Mouse (Mus musculus) midbrain, embryonic 12.5 days (tissue): ENCODE measurements around the gene Ccdc6. TPM values are rescaled to one million over a fixed set of nuclear protein-coding genes. Genes with fewer than 3 reads are reported as not detected.

Experiments used
- ATAC-seq: fragments of 200-750 bp; cut with Nextera tagmentation; 2 replicates; pipeline ENCODE4 v1.8.0; 2017; ENCODE audit warnings: low read depth, moderate TSS enrichment, moderate library complexity; ENCODE audit not compliant: low FRiP score
- H3K27ac ChIP-seq: fragments of 300-500 bp; sonication (generic); replicated peaks from 2 replicates; pipeline ENCODE4 v1.5.1; 2016; ENCODE audit warnings: mild to moderate bottlenecking
- H3K27me3 ChIP-seq: fragments of 300-500 bp; sonication (generic); 2 replicates; pipeline ENCODE4 v1.6.1; 2016; ENCODE audit warnings: mild to moderate bottlenecking
- H3K36me3 ChIP-seq: fragments of 300-500 bp; sonication (generic); 2 replicates; pipeline ENCODE4 v1.6.1; 2016
- H3K4me1 ChIP-seq: fragments of 300-500 bp; sonication (generic); 2 replicates; pipeline ENCODE4 v1.6.1; 2016
- H3K4me2 ChIP-seq: fragments of 300-500 bp; sonication (generic); replicated peaks from 2 replicates; pipeline ENCODE4 v1.6.1; 2016; ENCODE audit warnings: mild to moderate bottlenecking, moderate library complexity
- H3K4me3 ChIP-seq: fragments of 300-500 bp; sonication (generic); 2 replicates; pipeline ENCODE4 v1.5.1; 2016; ENCODE audit warnings: mild to moderate bottlenecking
- H3K9ac ChIP-seq: fragments of 300-500 bp; sonication (generic); replicated peaks from 2 replicates; pipeline ENCODE4 v1.6.1; 2016; ENCODE audit warnings: mild to moderate bottlenecking, moderate library complexity
- H3K9me3 ChIP-seq: fragments of 300-500 bp; sonication (generic); 2 replicates; pipeline ENCODE4 v1.6.1; 2016; ENCODE audit warnings: mild to moderate bottlenecking
- WGBS: fragments of 180-500 bp; shearing (Covaris S2); methylation state at CpG from one replicate; pipeline ENCODE4 v1.1.7; 2016; 5-methylcytosine and 5-hydroxymethylcytosine counted together
- polyA plus RNA-seq: library from polyadenylated mRNA; unstranded; fragments of >200 nt; fragmentation: Nextera tagmentation; extraction: Ambion mirVana; gene quantifications from 2 replicates; pipeline ENCODE4 v1.2.1, GENCODE M21; 2016

The Ccdc6 gene
- polyA plus RNA-seq, 1 experiment from 2014 or later = 16.2 TPM

- Histone ChIP-seq H3K9ac (no peak overlapping the region), H3K27me3 (no peaks in the 10 kb centered on the region), H3K36me3 (peaks cover 20% of the 10 kb centered on the region), H3K4me2 (no peak overlapping the region), H3K4me3 (no peak overlapping the region), H3K27ac (no peak overlapping the region), H3K9me3 (no peaks in the 10 kb centered on the region), H3K4me1 (peaks cover 6% of the 10 kb centered on the region; the same call in 1 of the 2 replicates)
- 91% methylated on average over 11 of the region's 11 CpGs for WGBS
- no peak for ATAC-seq
These were observed 84.5 kb downstream of the Ccdc6 start for GRCm38 (mm10) chr10:70181279-70181972.

- H3K4me2 ChIP-seq = no peak overlapping the region
- no peak overlapping the region for H3K4me3 ChIP-seq
- no peak overlapping the region for H3K9ac ChIP-seq
- ATAC-seq = no peak
- peaks cover 20% of the 10 kb centered on the region for H3K36me3 ChIP-seq
- H3K27me3 ChIP-seq = no peaks in the 10 kb centered on the region
- 71% methylated on average over 15 of the region's 15 CpGs for WGBS
- H3K9me3 ChIP-seq = no peaks in the 10 kb centered on the region
- H3K4me1 ChIP-seq = peaks cover 6% of the 10 kb centered on the region; the same call in 1 of the 2 replicates
- no peak overlapping the region for H3K27ac ChIP-seq
These were observed 86.5 kb downstream of the Ccdc6 start for GRCm38 (mm10) chr10:70183210-70184080.

- 0 out of 2 replicates have a peak, but pooled peaks have one; percentile 2 for ATAC-seq
- H3K27me3 ChIP-seq = no peaks in the 10 kb centered on the region
- no peak overlapping the region for H3K9ac ChIP-seq
- WGBS = 80% methylated on average over 9 of the region's 9 CpGs
- H3K4me1 ChIP-seq = peaks cover 6% of the 10 kb centered on the region; the same call in 1 of the 2 replicates
- H3K9me3 ChIP-seq = no peaks in the 10 kb centered on the region
- peaks cover 34% of the 10 kb centered on the region for H3K36me3 ChIP-seq
- H3K27ac ChIP-seq = no peak overlapping the region
- H3K4me3 ChIP-seq = no peak overlapping the region
- no peak overlapping the region for H3K4me2 ChIP-seq
These were observed 89.2 kb downstream of the Ccdc6 start for GRCm38 (mm10) chr10:70186136-70186535.

- Histone ChIP-seq H3K36me3 (peaks cover 38% of the 10 kb centered on the region), H3K4me1 (peaks cover 6% of the 10 kb centered on the region; the same call in 1 of the 2 replicates), H3K9me3 (no peaks in the 10 kb centered on the region), H3K4me3 (no peak overlapping the region), H3K27ac (no peak overlapping the region), H3K9ac (no peak overlapping the region), H3K27me3 (no peaks in the 10 kb centered on the region), H3K4me2 (no peak overlapping the region)
- WGBS = 88% methylated on average over 7 of the region's 7 CpGs
- no peak for ATAC-seq
These were observed 89.7 kb downstream of the Ccdc6 start for GRCm38 (mm10) chr10:70186586-70186985.

- Histone ChIP-seq H3K27me3 (no peaks in the 10 kb centered on the region), H3K36me3 (peaks cover 59% of the 10 kb centered on the region), H3K27ac (no peak overlapping the region), H3K4me1 (no peaks in the 10 kb centered on the region), H3K9ac (no peak overlapping the region), H3K4me2 (no peak overlapping the region), H3K4me3 (no peak overlapping the region), H3K9me3 (no peaks in the 10 kb centered on the region)
- WGBS = 80% methylated on average over 13 of the region's 13 CpGs
- no peak for ATAC-seq
These were observed 92.9 kb downstream of the Ccdc6 start for GRCm38 (mm10) chr10:70189864-70190263.

GRCm38 (mm10) chr10:70194283-70194682 lies 97.4 kb downstream of the Ccdc6 start:
- Histone ChIP-seq H3K4me3 (no peak overlapping the region), H3K36me3 (peaks cover 35% of the 10 kb centered on the region), H3K9me3 (no peaks in the 10 kb centered on the region), H3K27me3 (no peaks in the 10 kb centered on the region), H3K9ac (no peak overlapping the region), H3K27ac (no peak overlapping the region), H3K4me1 (no peaks in the 10 kb centered on the region), H3K4me2 (no peak overlapping the region)
- no peak for ATAC-seq
- 73% methylated on average over 9 of the region's 9 CpGs for WGBS

- Histone ChIP-seq H3K36me3 (peaks cover 25% of the 10 kb centered on the region), H3K4me2 (no peak overlapping the region), H3K4me3 (no peak overlapping the region), H3K9me3 (no peaks in the 10 kb centered on the region), H3K4me1 (no peaks in the 10 kb centered on the region), H3K27ac (no peak overlapping the region), H3K9ac (no peak overlapping the region), H3K27me3 (no peaks in the 10 kb centered on the region)
- WGBS = 81% methylated on average over 7 of the region's 7 CpGs
- ATAC-seq = no peak
These were observed 98.4 kb downstream of the Ccdc6 start for GRCm38 (mm10) chr10:70195279-70195678.

- Histone ChIP-seq H3K36me3 (peaks cover 25% of the 10 kb centered on the region), H3K4me3 (no peak overlapping the region), H3K4me1 (peaks cover 3% of the 10 kb centered on the region; the same call in 1 of the 2 replicates), H3K9ac (no peak overlapping the region), H3K4me2 (no peak overlapping the region), H3K9me3 (no peaks in the 10 kb centered on the region), H3K27me3 (no peaks in the 10 kb centered on the region), H3K27ac (no peak overlapping the region)
- ATAC-seq = no peak
- 63% methylated on average over 7 of the region's 7 CpGs for WGBS
These were observed 98.9 kb downstream of the Ccdc6 start for GRCm38 (mm10) chr10:70195786-70196185.

GRCm38 (mm10) chr10:70196666-70197065 lies 99.7 kb downstream of the Ccdc6 start:
- H3K27me3 ChIP-seq = no peaks in the 10 kb centered on the region
- no peak overlapping the region for H3K27ac ChIP-seq
- ATAC-seq = no peak
- H3K9ac ChIP-seq = no peak overlapping the region
- no peaks in the 10 kb centered on the region for H3K9me3 ChIP-seq
- H3K4me1 ChIP-seq = peaks cover 5% of the 10 kb centered on the region; the same call in 1 of the 2 replicates
- H3K4me3 ChIP-seq = no peak overlapping the region
- WGBS = 89% methylated on average over 6 of the region's 6 CpGs
- H3K36me3 ChIP-seq = peaks cover 21% of the 10 kb centered on the region
- H3K4me2 ChIP-seq = no peak overlapping the region

- H3K4me1 ChIP-seq = peaks cover 5% of the 10 kb centered on the region; the same call in 1 of the 2 replicates
- WGBS = 87% methylated on average over 2 of the region's 2 CpGs
- H3K4me2 ChIP-seq = no peak overlapping the region
- no peak for ATAC-seq
- peaks cover 15% of the 10 kb centered on the region for H3K36me3 ChIP-seq
- no peaks in the 10 kb centered on the region for H3K27me3 ChIP-seq
- no peak overlapping the region for H3K4me3 ChIP-seq
- H3K9ac ChIP-seq = no peak overlapping the region
- H3K27ac ChIP-seq = no peak overlapping the region
- no peaks in the 10 kb centered on the region for H3K9me3 ChIP-seq
These were observed 100.7 kb downstream of the Ccdc6 start for GRCm38 (mm10) chr10:70197601-70198000.

- ATAC-seq = no peak
- Histone ChIP-seq H3K4me2 (no peak overlapping the region), H3K4me3 (no peak overlapping the region), H3K9ac (no peak overlapping the region), H3K4me1 (peaks cover 5% of the 10 kb centered on the region; the same call in 1 of the 2 replicates), H3K9me3 (no peaks in the 10 kb centered on the region), H3K36me3 (peaks cover 11% of the 10 kb centered on the region), H3K27ac (no peak overlapping the region), H3K27me3 (no peaks in the 10 kb centered on the region)
- 77% methylated on average over 6 of the region's 6 CpGs for WGBS
These were observed 101.1 kb downstream of the Ccdc6 start for GRCm38 (mm10) chr10:70198012-70198411.

- Histone ChIP-seq H3K9me3 (no peaks in the 10 kb centered on the region), H3K4me2 (no peak overlapping the region), H3K27me3 (no peaks in the 10 kb centered on the region), H3K4me1 (peaks cover 5% of the 10 kb centered on the region; the same call in 1 of the 2 replicates), H3K27ac (no peak overlapping the region), H3K4me3 (no peak overlapping the region), H3K9ac (no peak overlapping the region), H3K36me3 (peaks cover 2% of the 10 kb centered on the region)
- no peak for ATAC-seq
- whole genome bisulfite sequencing = 94% methylated on average over 7 of the region's 7 CpGs
These were observed 102.1 kb downstream of the Ccdc6 start for GRCm38 (mm10) chr10:70198951-70199463.
